Mouse (Mus musculus) heart, embryonic 16.5 days (tissue): ENCODE measurements around the gene Gm3173. TPM values are rescaled to one million over a fixed set of nuclear protein-coding genes. Genes with fewer than 3 reads are reported as not detected.
"Not testable (repeated sequence)": the region's sequence is repeated elsewhere in the genome, so short reads cannot be mapped to it uniquely, and the experiment has no call there.

Source experiments
- ATAC-seq: fragments of 200-750 bp; cut with Nextera tagmentation; replicated peaks from 2 replicates; pipeline ENCODE4 v1.8.0; 2017; ENCODE audit warnings: moderate number of reproducible peaks; ENCODE audit not compliant: insufficient read depth, low FRiP score; ENCODE audit errors: extremely low read depth
- H3K27ac ChIP-seq: fragments of 300-500 bp; sonication (generic); 2 replicates; pipeline ENCODE4 v1.5.1; 2014; ENCODE audit warnings: mild to moderate bottlenecking, low read length, control low read depth, moderate library complexity
- H3K27me3 ChIP-seq: fragments of 300-500 bp; sonication (generic); 2 replicates; pipeline ENCODE4 v1.6.1; 2014; ENCODE audit warnings: low read length, mixed read lengths; ENCODE audit not compliant: control insufficient read depth, insufficient read depth
- H3K36me3 ChIP-seq: fragments of 300-500 bp; sonication (generic); 2 replicates; pipeline ENCODE4 v1.6.1; 2014; ENCODE audit not compliant: control insufficient read depth, insufficient read depth
- H3K4me1 ChIP-seq: fragments of 300-500 bp; sonication (generic); 2 replicates; pipeline ENCODE4 v1.6.1; 2014; ENCODE audit warnings: low read length, mixed read lengths; ENCODE audit not compliant: control insufficient read depth, insufficient read depth
- H3K4me2 ChIP-seq: fragments of 300-500 bp; sonication (generic); 2 replicates; pipeline ENCODE4 v1.6.1; 2014; ENCODE audit warnings: low read depth, mild to moderate bottlenecking, control low read depth, low read length
- H3K4me3 ChIP-seq: fragments of 300-500 bp; sonication (generic); 2 replicates; pipeline ENCODE4 v1.5.1; 2014; ENCODE audit warnings: mild to moderate bottlenecking, control low read depth, low read length
- H3K9ac ChIP-seq: fragments of 300-500 bp; sonication (generic); 2 replicates; pipeline ENCODE4 v1.6.1; 2014; ENCODE audit warnings: low read length, control low read depth
- H3K9me3 ChIP-seq: fragments of 300-500 bp; sonication (generic); replicated peaks from 2 replicates; pipeline ENCODE4 v1.6.1; 2016; ENCODE audit warnings: low read length; ENCODE audit not compliant: control insufficient read depth
- WGBS: fragments of 180-500 bp; shearing (Covaris S2); extraction: QIAGEN DNeasy Blood & Tissue Kit; methylation state at CpG from one replicate; pipeline ENCODE4 v1.1.7; 2014; 5-methylcytosine and 5-hydroxymethylcytosine counted together
- polyA plus RNA-seq: library from polyadenylated mRNA; unstranded; fragments of >200 nt; fragmentation: Nextera tagmentation; extraction: Ambion mirVana; gene quantifications from 2 replicates; pipeline ENCODE4 v1.2.1, GENCODE M21; 2015

Gene Gm3173
- not detected in 2 replicates for polyA plus RNA-seq

- not testable (repeated sequence) for H3K36me3 ChIP-seq, H3K27me3 ChIP-seq, H3K4me2 ChIP-seq, H3K27ac ChIP-seq, H3K9ac ChIP-seq, H3K4me1 ChIP-seq, ATAC-seq, H3K4me3 ChIP-seq, H3K9me3 ChIP-seq
Measured at GRCm38 (mm10) chr14:4430692-4431091, at the start of gene Gm3173. Gene Gm3173, plus strand, starts transcription at chr14:4430992.

- not testable (repeated sequence) for H3K4me1 ChIP-seq, H3K9ac ChIP-seq, H3K36me3 ChIP-seq, H3K9me3 ChIP-seq, H3K4me2 ChIP-seq, ATAC-seq, H3K4me3 ChIP-seq, H3K27ac ChIP-seq, H3K27me3 ChIP-seq
Measured at GRCm38 (mm10) chr14:4385606-4386005, 45.2 kb upstream of the Gm3173 start.

GRCm38 (mm10) chr14:4392841-4393530 is 37.8 kb upstream of the Gm3173 start:
- 79% methylated on average over 2 of the region's 6 CpGs for WGBS
- not testable (repeated sequence) for H3K27ac ChIP-seq, H3K4me3 ChIP-seq, H3K9me3 ChIP-seq, H3K27me3 ChIP-seq, H3K36me3 ChIP-seq, H3K4me2 ChIP-seq, H3K9ac ChIP-seq, H3K4me1 ChIP-seq, ATAC-seq

- not testable (repeated sequence) for H3K36me3 ChIP-seq, H3K4me1 ChIP-seq, H3K9me3 ChIP-seq, H3K27me3 ChIP-seq, H3K4me2 ChIP-seq, H3K4me3 ChIP-seq, H3K27ac ChIP-seq, ATAC-seq, H3K9ac ChIP-seq
- 33% methylated on average over 1 of the region's 3 CpGs for WGBS
Measured at GRCm38 (mm10) chr14:4397226-4397625, 33.6 kb upstream of the Gm3173 start, which contains the start of gene Gm3159. Gene Gm3159, plus strand, starts transcription at chr14:4397526.

- ATAC-seq = not testable (repeated sequence)
Measured at GRCm38 (mm10) chr14:4398624-4399023, 32.2 kb upstream of the Gm3173 start.

GRCm38 (mm10) chr14:4400115-4400789 is 30.5 kb upstream of the Gm3173 start:
- not testable (repeated sequence) for H3K9me3 ChIP-seq, ATAC-seq, H3K27me3 ChIP-seq, H3K9ac ChIP-seq, H3K4me1 ChIP-seq, H3K4me2 ChIP-seq, H3K4me3 ChIP-seq, H3K27ac ChIP-seq, H3K36me3 ChIP-seq
- 77% methylated on average over 5 of the region's 5 CpGs for WGBS

More at GRCm38 (mm10) chr14:4398624-4399023, 32.2 kb upstream of the Gm3173 start:
- H3K4me2 ChIP-seq, H3K36me3 ChIP-seq, H3K4me3 ChIP-seq, H3K9ac ChIP-seq, H3K9me3 ChIP-seq, H3K4me1 ChIP-seq, H3K27ac ChIP-seq, H3K27me3 ChIP-seq: not testable (repeated sequence)

GRCm38 (mm10) chr14:4401245-4401644 is 29.5 kb upstream of the Gm3173 start:
- H3K36me3 ChIP-seq, H3K27me3 ChIP-seq, H3K9me3 ChIP-seq, H3K27ac ChIP-seq, H3K9ac ChIP-seq, H3K4me3 ChIP-seq, H3K4me1 ChIP-seq, H3K4me2 ChIP-seq, ATAC-seq: not testable (repeated sequence)
- 62% methylated on average over 5 of the region's 5 CpGs for WGBS

GRCm38 (mm10) chr14:4403840-4404239 is 27.0 kb upstream of the Gm3173 start:
- H3K4me2 ChIP-seq, ATAC-seq, H3K4me1 ChIP-seq, H3K36me3 ChIP-seq, H3K9ac ChIP-seq, H3K27ac ChIP-seq, H3K27me3 ChIP-seq, H3K4me3 ChIP-seq, H3K9me3 ChIP-seq: not testable (repeated sequence)

- not testable (repeated sequence) for H3K9ac ChIP-seq, H3K27me3 ChIP-seq, H3K4me2 ChIP-seq, H3K9me3 ChIP-seq, H3K27ac ChIP-seq, H3K36me3 ChIP-seq, H3K4me3 ChIP-seq, H3K4me1 ChIP-seq, ATAC-seq
- 45% methylated on average over 1 of the region's 1 CpGs for WGBS
Measured at GRCm38 (mm10) chr14:4409939-4410338, 20.9 kb upstream of the Gm3173 start.
